Mouse (Mus musculus) megakaryocyte, embryonic 14.5 days (primary cell): ENCODE data around the gene 1700028J19Rik.

Source experiments
- FLI1 ChIP-seq: IDR thresholded peaks from 2 replicates; pipeline ENCODE4 v1.6.1; 2012; ENCODE audit warnings: low read length, inconsistent platforms, mixed read lengths
- GATA1 ChIP-seq: IDR thresholded peaks from 3 replicates; pipeline ENCODE4 v1.6.1; 2012; ENCODE audit warnings: mixed read lengths, low read length, inconsistent platforms, borderline replicate concordance

DNA sequence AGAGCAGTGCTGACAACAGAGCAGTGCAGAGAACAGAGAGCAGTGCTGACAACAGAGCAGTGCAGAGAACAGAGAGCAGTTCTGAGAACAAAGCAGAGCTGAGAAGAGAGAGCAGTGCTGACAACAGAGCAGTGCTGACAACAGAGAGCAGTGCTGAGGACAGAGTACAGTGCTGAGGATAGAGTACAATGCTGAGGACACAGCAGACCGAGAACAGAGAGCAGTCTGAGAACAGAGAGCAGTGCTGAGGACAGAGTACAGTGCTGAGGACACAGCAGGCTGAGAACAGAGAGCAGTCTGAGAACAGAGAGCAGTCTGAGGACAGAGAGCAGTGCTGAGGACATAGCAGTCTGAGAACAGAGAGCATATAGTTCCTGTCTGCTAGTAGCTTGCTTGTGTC, 5.8 kb downstream of the 1700028J19Rik start:
- no peak for TF ChIP-seq GATA1
- TF ChIP-seq FLI1 = no peak
